Mouse (Mus musculus) liver, embryonic 13.5 days (tissue): Measurements from ENCODE around the gene Oxnad1. TPM values are rescaled to one million over a fixed set of nuclear protein-coding genes. Genes with fewer than 3 reads are reported as not detected.
"Not testable (repeated sequence)": the region's sequence is repeated elsewhere in the genome, so short reads cannot be mapped to it uniquely, and the experiment has no call there.

Experiments used
- ATAC-seq: fragments of 200-750 bp; cut with Nextera tagmentation; 2 replicates; pipeline ENCODE4 v1.8.0; 2017; ENCODE audit warnings: low read depth, mild to moderate bottlenecking, moderate number of reproducible peaks, moderate library complexity
- DNase-seq: peaks from one replicate; pipeline ENCODE4 v3.0.0; 2022
- H3K27ac ChIP-seq: fragments of 300-500 bp; sonication (generic); 2 replicates; pipeline ENCODE4 v1.5.1; 2015; ENCODE audit warnings: moderate library complexity, mild to moderate bottlenecking, inconsistent platforms
- H3K27me3 ChIP-seq: fragments of 300-500 bp; sonication (generic); 2 replicates; pipeline ENCODE4 v1.6.1; 2015; ENCODE audit warnings: mild to moderate bottlenecking, inconsistent platforms
- H3K36me3 ChIP-seq: fragments of 300-500 bp; sonication (generic); 2 replicates; pipeline ENCODE4 v1.6.1; 2015; ENCODE audit warnings: mild to moderate bottlenecking, inconsistent platforms
- H3K4me1 ChIP-seq: fragments of 300-500 bp; sonication (generic); replicated peaks from 2 replicates; pipeline ENCODE4 v1.6.1; 2015; ENCODE audit warnings: inconsistent platforms
- H3K4me2 ChIP-seq: fragments of 300-500 bp; sonication (generic); 2 replicates; pipeline ENCODE4 v1.6.1; 2015; ENCODE audit warnings: inconsistent platforms, mild to moderate bottlenecking, moderate library complexity
- H3K4me3 ChIP-seq: fragments of 300-500 bp; sonication (generic); replicated peaks from 2 replicates; pipeline ENCODE4 v1.5.1; 2015; ENCODE audit warnings: mild to moderate bottlenecking, inconsistent platforms
- H3K9ac ChIP-seq: fragments of 300-500 bp; sonication (generic); 2 replicates; pipeline ENCODE4 v1.6.1; 2015; ENCODE audit warnings: mild to moderate bottlenecking, inconsistent platforms
- H3K9me3 ChIP-seq: fragments of 300-500 bp; sonication (generic); replicated peaks from 2 replicates; pipeline ENCODE4 v1.6.1; 2016; ENCODE audit warnings: inconsistent platforms
- WGBS: fragments of 180-500 bp; shearing (Covaris S2); methylation state at CpG from one replicate; pipeline ENCODE4 v1.1.7; 2015; ENCODE audit not compliant: insufficient replicate concordance; 5-methylcytosine and 5-hydroxymethylcytosine counted together
- polyA plus RNA-seq: library from polyadenylated mRNA; unstranded; fragments of >200 nt; fragmentation: Nextera tagmentation; extraction: Ambion mirVana; gene quantifications from 2 replicates; pipeline ENCODE4 v1.2.1, GENCODE M21; 2015

The Oxnad1 gene
- polyA plus RNA-seq, 1 experiment from 2014 or later, result 23.4 TPM

GRCm38 (mm10) chr14:32061398-32061797 lies 23.8 kb upstream of the Oxnad1 start:
- H3K4me2 ChIP-seq, result no peak overlapping the region

GRCm38 (mm10) chr14:32072807-32073206 lies 12.4 kb upstream of the Oxnad1 start:
- no peak overlapping the region for H3K4me2 ChIP-seq
- ATAC-seq (no peak), DNase-seq (no peak)
- H3K27me3 ChIP-seq, result no peaks in the 10 kb centered on the region; the same call in 1 of the 2 replicates
- H3K9ac ChIP-seq, result no peak overlapping the region
- H3K9me3 ChIP-seq, result no peaks in the 10 kb centered on the region
- no peaks in the 10 kb centered on the region for H3K36me3 ChIP-seq
- H3K4me1 ChIP-seq, result peaks cover 13% of the 10 kb centered on the region
- H3K4me3 ChIP-seq, result no peak overlapping the region
- H3K27ac ChIP-seq, result no peak overlapping the region

More at GRCm38 (mm10) chr14:32061398-32061797, 23.8 kb upstream of the Oxnad1 start:
- Histone ChIP-seq H3K4me3 (no peak overlapping the region), H3K9me3 (0 out of 2 replicates have a peak, but pooled peaks cover 2% of the 10 kb centered on the region), H3K27ac (no peak overlapping the region), H3K9ac (no peak overlapping the region), H3K27me3 (no peaks in the 10 kb centered on the region), H3K4me1 (no peaks in the 10 kb centered on the region), H3K36me3 (no peaks in the 10 kb centered on the region)
- WGBS, result 65% methylated on average over 4 of the region's 4 CpGs
- DNase-seq, result no peak
- ATAC-seq, result no peak

GRCm38 (mm10) chr14:32073211-32073685 lies 11.9 kb upstream of the Oxnad1 start:
- no peak overlapping the region for H3K27ac ChIP-seq
- H3K9me3 ChIP-seq, result no peaks in the 10 kb centered on the region
- no peak overlapping the region for H3K4me3 ChIP-seq
- H3K36me3 ChIP-seq, result 0 out of 2 replicates have a peak, but pooled peaks cover 2% of the 10 kb centered on the region
- no peaks in the 10 kb centered on the region for H3K27me3 ChIP-seq
- 14% methylated on average over 8 of the region's 8 CpGs for WGBS
- no peak overlapping the region for H3K9ac ChIP-seq
- H3K4me2 ChIP-seq, result no peak overlapping the region
- H3K4me1 ChIP-seq, result peaks cover 13% of the 10 kb centered on the region
- DNase-seq, result no peak
- peak; percentile 38; the same call in 1 of the 2 replicates for ATAC-seq

GRCm38 (mm10) chr14:32073901-32074300 lies 11.3 kb upstream of the Oxnad1 start:
- 69% methylated on average over 7 of the region's 7 CpGs for WGBS
- ATAC-seq, result no peak
- 0 out of 2 replicates have a peak, but pooled peaks cover 2% of the 10 kb centered on the region for H3K36me3 ChIP-seq
- no peak for DNase-seq
- H3K4me1 ChIP-seq, result peaks cover 13% of the 10 kb centered on the region
- no peak overlapping the region for H3K9ac ChIP-seq
- H3K4me3 ChIP-seq, result no peak overlapping the region
- no peak overlapping the region for H3K4me2 ChIP-seq
- H3K27me3 ChIP-seq, result no peaks in the 10 kb centered on the region
- no peak overlapping the region for H3K27ac ChIP-seq
- H3K9me3 ChIP-seq, result no peaks in the 10 kb centered on the region

GRCm38 (mm10) chr14:32076896-32077575 lies 8.1 kb upstream of the Oxnad1 start:
- peaks cover 20% of the 10 kb centered on the region for H3K36me3 ChIP-seq
- no peak overlapping the region for H3K4me2 ChIP-seq
- peaks cover 13% of the 10 kb centered on the region for H3K4me1 ChIP-seq
- H3K27ac ChIP-seq, result no peak overlapping the region
- peak; percentile 47 for DNase-seq
- WGBS, result 45% methylated on average over 8 of the region's 8 CpGs
- H3K9me3 ChIP-seq, result no peaks in the 10 kb centered on the region
- no peaks in the 10 kb centered on the region for H3K27me3 ChIP-seq
- H3K4me3 ChIP-seq, result no peak overlapping the region
- H3K9ac ChIP-seq, result no peak overlapping the region
- ATAC-seq, result peak; percentile 67

- DNase-seq, result no peak
- Histone ChIP-seq H3K27me3 (no peaks in the 10 kb centered on the region), H3K9ac (no peak overlapping the region), H3K4me2 (no peak overlapping the region), H3K27ac (no peak overlapping the region), H3K4me1 (peaks cover 15% of the 10 kb centered on the region), H3K4me3 (no peak overlapping the region), H3K9me3 (no peaks in the 10 kb centered on the region), H3K36me3 (peaks cover 31% of the 10 kb centered on the region)
- ATAC-seq, result no peak
- 83% methylated on average over 10 of the region's 10 CpGs for WGBS
Measured at GRCm38 (mm10) chr14:32081026-32081425, 4.1 kb upstream of the Oxnad1 start.

- ATAC-seq (no peak), DNase-seq (no peak)
- H3K27ac ChIP-seq, result no peak overlapping the region
- no peak overlapping the region for H3K9ac ChIP-seq
- no peak overlapping the region for H3K4me3 ChIP-seq
- peaks cover 31% of the 10 kb centered on the region for H3K36me3 ChIP-seq
- peaks cover 24% of the 10 kb centered on the region for H3K4me1 ChIP-seq
- H3K27me3 ChIP-seq, result no peaks in the 10 kb centered on the region
- no peaks in the 10 kb centered on the region for H3K9me3 ChIP-seq
- H3K4me2 ChIP-seq, result no peak overlapping the region
- 86% methylated on average over 6 of the region's 6 CpGs for WGBS
Measured at GRCm38 (mm10) chr14:32082891-32083290, 2.3 kb upstream of the Oxnad1 start.

GRCm38 (mm10) chr14:32083466-32083865 lies 1.7 kb upstream of the Oxnad1 start:
- H3K4me3 ChIP-seq, result no peak overlapping the region
- H3K9me3 ChIP-seq, result no peaks in the 10 kb centered on the region
- H3K9ac ChIP-seq, result no peak overlapping the region; the same call in 1 of the 2 replicates
- peaks cover 29% of the 10 kb centered on the region for H3K36me3 ChIP-seq
- H3K4me1 ChIP-seq, result peaks cover 25% of the 10 kb centered on the region
- ATAC-seq, result no peak
- no peak overlapping the region for H3K27ac ChIP-seq
- no peak overlapping the region for H3K4me2 ChIP-seq
- WGBS, result 93% methylated on average over 2 of the region's 2 CpGs
- DNase-seq, result no peak
- no peaks in the 10 kb centered on the region for H3K27me3 ChIP-seq

GRCm38 (mm10) chr14:32085486-32086201 lies 470 bp downstream of the Oxnad1 start, which contains the start of gene Dph3:
Gene Dph3 (minus strand): TSS chr14:32085729.
- under 1% methylated on average over 43 of the region's 43 CpGs for WGBS
- Histone ChIP-seq H3K27ac (peak within 1 kb of the TSS; percentile 95), H3K4me2 (peak within 1 kb of the TSS; percentile 85), H3K36me3 (peaks cover 33% of the 10 kb centered on the region), H3K9me3 (no peaks in the 10 kb centered on the region), H3K4me3 (peak within 1 kb of the TSS; percentile 77), H3K9ac (peak within 1 kb of the TSS; percentile 86), H3K4me1 (peaks cover 30% of the 10 kb centered on the region), H3K27me3 (no peaks in the 10 kb centered on the region)
- ATAC-seq (peak; percentile 96), DNase-seq (peak; percentile 99)

GRCm38 (mm10) chr14:32086226-32086625 lies 1.1 kb downstream of the Oxnad1 start:
- Histone ChIP-seq H3K4me2 (peak overlapping the region; percentile 85), H3K4me1 (peaks cover 33% of the 10 kb centered on the region), H3K4me3 (peak overlapping the region; percentile 77), H3K9me3 (no peaks in the 10 kb centered on the region), H3K27ac (peak overlapping the region; percentile 95), H3K27me3 (no peaks in the 10 kb centered on the region), H3K36me3 (peaks cover 28% of the 10 kb centered on the region), H3K9ac (peak overlapping the region; percentile 86)
- no peak for ATAC-seq
- peak; percentile 34 for DNase-seq
- 8% methylated on average over 8 of the region's 8 CpGs for WGBS

GRCm38 (mm10) chr14:32087584-32088248 lies 2.5 kb downstream of the Oxnad1 start:
- Histone ChIP-seq H3K27ac (0 out of 2 replicates have a peak overlapping the region, but pooled peaks have one; percentile 95), H3K4me3 (peak overlapping the region; percentile 77; the same call in 1 of the 2 replicates)
- not testable (repeated sequence) for ATAC-seq

More at GRCm38 (mm10) chr14:32087584-32088248, 2.5 kb downstream of the Oxnad1 start:
- 79% methylated on average over 7 of the region's 7 CpGs for WGBS
- Histone ChIP-seq H3K4me2 (peak overlapping the region; percentile 85), H3K4me1 (peaks cover 40% of the 10 kb centered on the region), H3K36me3 (peaks cover 26% of the 10 kb centered on the region), H3K9ac (peak overlapping the region; percentile 86)
- H3K9me3 ChIP-seq, DNase-seq, H3K27me3 ChIP-seq: not testable (repeated sequence)
